Mouse (Mus musculus) B cell, adult (primary cell): Measurements from ENCODE around the gene Nusap1. TPM values are rescaled to one million over a fixed set of nuclear protein-coding genes. Genes with fewer than 3 reads are reported as not detected.

ENCODE experiments used
- total RNA-seq: library from RNA; stranded (reverse); gene quantifications from 4 replicates; pipeline ENCODE4 v1.2.4, GENCODE M21; 2023; ENCODE audit not compliant: inconsistent age

Nusap1 gene
- total RNA-seq = 2.2 to 3.9 TPM (median 3.3 TPM) in 4 replicates

GRCm38 (mm10) chr2:119618199-119618982, at the start of gene Nusap1, which contains the start of gene Oip5:
Gene Nusap1, plus strand, starts transcription at chr2:119618298.
Gene Oip5, minus strand, starts transcription at chr2:119618469.

GRCm38 (mm10) chr2:119662220-119663182, 44.4 kb downstream of the Nusap1 start, which contains the start of gene Ndufaf1:
Gene Ndufaf1, minus strand, starts transcription at chr2:119662827.

GRCm38 (mm10) chr2:119674525-119675214, 56.6 kb downstream of the Nusap1 start, which contains the start of gene Rtf1:
Gene Rtf1, plus strand, starts transcription at chr2:119675068.

Other genes with a start within 250 kb of the Nusap1 start
- gene Ino80, start 140.6 kb upstream of the Nusap1 start, total RNA-seq = 38.9 to 47.4 TPM (median 42.3 TPM) in 4 replicates
- gene Exd1, start 70.7 kb upstream of the Nusap1 start, total RNA-seq = 0.10 to 0.36 TPM (median 0.10 TPM) in 3 of 4 replicates, not detected in the other
- 69.0 to 78.1 TPM (median 70.2 TPM) in 4 replicates for gene Chp1, start 70.6 kb upstream of the Nusap1 start, total RNA-seq
- gene Oip5, start 171 bp downstream of the Nusap1 start, total RNA-seq = 1.4 to 2.3 TPM (median 1.7 TPM) in 4 replicates
- gene Ndufaf1, start 44.5 kb downstream of the Nusap1 start, total RNA-seq = 14.0 to 19.5 TPM (median 16.4 TPM) in 4 replicates
- 52.8 to 57.7 TPM (median 53.4 TPM) in 4 replicates for gene Rtf1, start 56.8 kb downstream of the Nusap1 start, total RNA-seq
- 0.58 to 0.66 TPM in 2 of 4 replicates, not detected in the others for gene Itpka, start 124.0 kb downstream of the Nusap1 start, total RNA-seq
- gene Ltk, start 142.1 kb downstream of the Nusap1 start, total RNA-seq = 21.2 to 27.1 TPM (median 24.0 TPM) in 4 replicates
- gene Rpap1, start 169.2 kb downstream of the Nusap1 start, total RNA-seq = 30.7 to 37.0 TPM (median 34.7 TPM) in 4 replicates
- 0.12 to 0.39 TPM (median 0.13 TPM) in 3 of 4 replicates, not detected in the other for gene Tyro3, start 179.4 kb downstream of the Nusap1 start, total RNA-seq